Mouse (Mus musculus) kidney, adult 2 months (tissue): ENCODE measurements at regions not wholly inside any gene's neighbourhood (a gene's known extent, or its start where the extent isn't known, plus 50 kb on each side); places are given as distances from the start of the nearest gene placed in this dataset.

Experiments used
- CTCF ChIP-seq: fragments of 200-500 bp; conservative IDR thresholded peaks from 2 replicates; pipeline ENCODE4 v1.5.1; 2011; ENCODE audit warnings: low read depth, mild to moderate bottlenecking, control low read depth, low read length, moderate library complexity, mixed read lengths; ENCODE audit not compliant: insufficient read depth, insufficient read length
- POLR2A ChIP-seq: fragments of 200-500 bp; IDR thresholded peaks from one replicate; pipeline ENCODE4 v1.6.1; 2011; ENCODE audit warnings: low read depth, low read length, control low read depth

DNA sequence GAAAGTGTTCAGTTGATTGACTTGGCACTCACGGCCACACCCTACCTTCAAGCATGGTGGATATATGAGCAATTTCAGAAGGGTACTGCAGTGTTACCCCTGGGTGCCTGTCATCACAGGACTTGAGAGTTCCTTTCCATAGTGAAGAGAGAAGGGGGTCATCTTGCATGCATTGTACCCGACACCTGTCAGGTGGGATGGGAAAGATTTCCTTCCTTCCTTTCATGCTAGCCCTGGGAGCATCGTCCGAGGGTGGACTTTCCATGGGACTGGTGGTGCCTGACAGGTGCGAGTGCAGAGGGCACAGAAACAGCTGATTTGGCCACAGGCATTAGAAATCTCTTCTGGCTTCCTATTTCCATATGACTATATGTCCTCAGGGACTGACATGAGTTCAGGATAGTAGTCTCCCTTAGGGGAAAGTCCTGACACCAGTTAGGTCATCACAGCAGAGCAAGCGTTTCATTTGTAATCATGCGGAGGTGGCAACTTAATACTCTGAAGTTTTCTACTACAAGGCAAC is 342.1 kb upstream of the Id2 start:
- TF ChIP-seq POLR2A (no peak), CTCF (no peak)
